Mouse (Mus musculus) colon, adult 2 months (tissue): ENCODE data around the gene Yy1. TPM values are rescaled to one million over a fixed set of nuclear protein-coding genes. Genes with fewer than 3 reads are reported as not detected.

Source experiments
- polyA plus RNA-seq: library from polyadenylated mRNA; depleted of rRNA; stranded (reverse); fragments of >200 nt; gene quantifications from 2 replicates; pipeline ENCODE4 v1.2.3, GENCODE M21; 2012; rRNA removed

The Yy1 gene
- polyA plus RNA-seq: 21.7 and 23.2 TPM in 2 replicates

DNA sequence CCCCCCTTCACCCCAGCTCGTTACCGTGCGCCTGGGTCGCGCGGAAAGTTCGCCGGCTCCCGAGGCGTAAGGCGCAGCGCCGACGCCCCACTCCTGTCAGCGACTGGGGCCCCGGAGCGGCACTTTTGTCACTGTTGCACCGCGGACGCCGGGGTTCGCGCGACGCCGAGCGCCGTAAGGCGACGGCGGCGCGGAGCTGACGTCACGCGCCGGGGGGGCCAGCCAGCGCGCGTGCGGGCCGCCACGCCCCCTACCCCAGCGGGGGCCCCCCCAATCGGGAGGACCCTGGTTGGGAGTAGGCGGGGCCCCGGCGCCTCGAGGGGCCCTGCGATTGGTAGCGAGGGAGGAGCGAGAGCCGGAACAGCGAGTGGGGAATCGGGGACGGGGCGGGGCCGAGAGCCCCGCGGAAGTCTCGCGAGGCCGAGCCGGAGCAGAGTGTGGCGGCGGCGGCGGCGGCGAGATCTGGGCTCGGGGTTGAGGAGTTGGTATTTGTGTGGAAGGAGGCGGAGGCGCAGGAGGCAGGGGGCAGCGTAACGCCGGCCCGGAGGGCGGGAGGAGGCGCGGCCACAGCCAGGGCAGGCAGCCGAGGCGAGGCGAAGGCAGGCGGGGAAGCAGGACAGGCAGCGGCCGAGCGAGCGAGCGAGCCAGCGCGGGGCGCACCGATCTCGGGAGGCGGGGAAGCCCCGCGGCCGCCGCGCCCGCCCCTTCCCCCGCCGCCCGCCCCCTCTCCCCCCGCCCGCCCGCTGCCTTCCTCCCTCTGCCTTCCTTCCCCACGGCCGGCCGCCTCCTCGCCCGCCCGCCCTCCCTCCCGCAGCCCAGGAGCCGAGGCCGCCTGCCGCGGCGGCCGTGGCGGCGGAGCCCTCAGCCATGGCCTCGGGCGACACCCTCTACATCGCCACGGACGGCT lies at the start of gene Yy1:
Yy1 (plus strand) TSS at position 428 of the 907 bp plus-strand sequence.

DNA sequence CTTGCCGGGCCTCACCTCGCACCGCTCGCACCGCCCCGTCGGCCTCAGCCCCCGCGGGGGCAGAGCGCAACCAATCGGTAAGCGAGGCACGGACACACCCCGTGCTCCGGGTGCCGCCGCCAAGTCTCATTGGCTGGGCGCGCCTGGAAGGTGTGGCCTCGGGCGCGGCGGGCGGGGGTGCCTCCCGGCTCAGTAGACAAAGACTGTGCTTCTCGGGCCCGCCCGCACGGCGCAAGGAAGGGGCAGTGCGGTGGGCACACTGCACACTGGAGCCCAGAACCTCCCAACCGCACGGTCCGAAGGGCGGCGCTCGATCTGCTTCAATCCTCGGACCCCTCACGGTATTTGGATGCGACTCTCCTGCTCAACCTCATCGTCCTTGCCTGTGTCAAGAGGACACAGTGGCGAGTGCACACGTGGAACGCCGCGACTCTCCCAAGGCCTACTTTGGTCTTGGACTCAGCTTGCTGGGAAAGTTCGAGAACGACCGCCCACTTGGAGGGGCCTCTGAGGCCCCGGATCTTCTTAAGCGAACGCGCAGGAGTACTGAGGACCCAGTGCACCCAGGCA lies 43.2 kb downstream of the Yy1 start, which contains the start of the genes Slc25a29 and Slc25a47:
Slc25a29 (minus strand) TSS at position 44 of the 570 bp plus-strand sequence.
Slc25a47 (plus strand) TSS at position 207 of the 570 bp plus-strand sequence.

Other genes with a start within 250 kb of the Yy1 start
- 16.2 and 17.5 TPM in 2 replicates for gene Evl, start 238.3 kb upstream of the Yy1 start, polyA plus RNA-seq
- gene Degs2, start 90.7 kb upstream of the Yy1 start, polyA plus RNA-seq: 305 and 307 TPM in 2 replicates
- 13.7 and 13.8 TPM in 2 replicates for gene Slc25a29, start 42.9 kb downstream of the Yy1 start, polyA plus RNA-seq
- 19.4 and 21.2 TPM in 2 replicates for gene Slc25a47, start 43.1 kb downstream of the Yy1 start, polyA plus RNA-seq
- gene Wdr25, start 100.7 kb downstream of the Yy1 start, polyA plus RNA-seq: 12.8 and 17.0 TPM in 2 replicates
- 130 and 148 TPM in 2 replicates for gene Wars, start 101.2 kb downstream of the Yy1 start, polyA plus RNA-seq